Mouse (Mus musculus) lung, postnatal 36 days (tissue): Measurements from ENCODE around the gene Tnnt3.
A peak's percentile ranks its signal among the peaks of the same experiment; 100 is the strongest.

Experiments used
- DNase-seq: peaks from one replicate; pipeline ENCODE4 v3.0.0; 2022; ENCODE audit warnings: mixed read lengths

Tnnt3 gene

DNA sequence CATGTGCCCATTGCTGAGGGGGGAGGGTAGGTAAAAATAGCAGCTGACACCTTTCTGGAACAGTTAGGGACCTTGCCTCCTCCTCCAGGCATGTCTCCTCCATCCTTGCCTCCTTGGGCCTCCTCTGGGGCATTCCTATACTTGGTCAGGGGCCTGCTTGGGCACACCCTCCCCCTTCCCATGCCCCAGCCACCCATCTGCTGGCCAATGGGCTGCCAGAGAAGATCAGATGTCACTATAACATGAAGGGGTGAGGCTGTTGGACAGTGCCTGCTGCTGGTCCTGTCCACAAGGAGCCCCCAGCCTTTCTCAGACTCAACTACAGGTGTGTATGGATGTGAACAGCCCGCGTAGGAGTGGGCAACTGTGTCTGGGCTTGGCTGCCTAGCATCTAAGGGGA, at the start of gene Tnnt3:
Gene Tnnt3 (plus strand): TSS at position 262 of the 400 bp plus-strand sequence.
- no peak for DNase-seq

DNA sequence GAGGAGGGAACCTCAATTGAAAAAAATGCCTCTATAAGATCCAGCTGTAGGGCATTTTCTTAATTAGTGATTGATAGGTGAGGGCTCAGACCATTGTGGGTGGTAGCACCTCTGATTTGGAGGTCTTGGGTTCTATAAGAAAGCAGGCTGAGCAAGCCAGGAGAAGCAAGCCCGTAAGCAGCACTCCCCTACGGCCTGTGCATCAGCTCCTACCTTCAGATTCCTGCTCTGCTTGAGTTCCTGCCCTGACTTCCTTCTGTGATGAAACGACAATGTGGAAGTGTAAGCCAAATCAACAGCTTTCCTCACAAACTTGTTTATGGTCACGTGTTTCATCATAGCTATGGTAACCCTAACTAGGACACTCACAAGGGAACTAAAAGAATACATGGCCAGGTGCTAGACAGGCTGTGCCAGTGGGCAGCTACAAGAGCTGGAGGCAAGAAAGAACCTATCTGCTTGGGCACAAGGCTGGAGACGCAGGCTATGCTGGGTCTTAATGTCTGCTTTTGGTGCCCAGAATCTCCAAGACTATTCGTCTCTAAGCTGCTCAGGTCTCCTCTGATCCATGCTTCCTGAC, 49.5 kb upstream of the Tnnt3 start:
- peak; percentile 40 for DNase-seq

DNA sequence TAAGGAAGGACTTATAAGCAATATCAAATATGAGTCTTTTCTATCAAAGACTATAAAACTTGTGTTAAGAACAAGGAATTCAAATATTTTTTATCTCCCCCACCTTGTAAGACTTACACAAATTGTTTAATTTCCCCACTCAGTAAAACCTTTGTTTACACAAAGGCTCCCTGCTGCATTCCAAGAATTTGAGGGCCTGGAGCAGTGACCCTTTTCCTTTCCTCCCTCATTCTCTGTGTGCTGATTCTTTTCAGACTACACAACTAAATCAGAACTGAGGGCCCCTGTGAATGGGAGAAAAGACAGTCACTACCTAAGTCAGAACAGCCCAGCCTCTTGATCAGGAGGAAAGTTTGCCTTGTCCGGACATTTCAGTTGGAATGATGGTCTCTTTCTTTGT, 43.9 kb upstream of the Tnnt3 start:
- no peak for DNase-seq

DNA sequence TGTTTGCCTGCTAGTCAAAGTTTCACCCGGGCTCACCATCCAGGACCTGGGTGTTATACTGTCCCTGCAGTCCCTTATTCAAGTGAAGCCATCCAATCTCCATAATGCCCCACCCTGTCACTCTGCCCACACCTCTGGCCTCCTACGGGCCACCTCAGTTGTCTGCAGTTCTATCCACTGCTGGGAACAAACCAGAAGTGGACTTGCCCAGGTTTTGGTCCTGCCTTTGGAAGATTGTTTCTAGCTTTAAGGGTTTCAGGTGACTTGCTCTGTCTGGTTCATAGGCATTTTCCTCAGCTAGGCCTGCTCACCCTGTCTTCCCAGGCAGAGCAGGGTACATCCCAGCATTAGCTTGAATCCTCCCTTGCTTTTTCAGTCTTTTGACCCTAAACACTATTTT, 43.4 kb upstream of the Tnnt3 start:
- no peak for DNase-seq

DNA sequence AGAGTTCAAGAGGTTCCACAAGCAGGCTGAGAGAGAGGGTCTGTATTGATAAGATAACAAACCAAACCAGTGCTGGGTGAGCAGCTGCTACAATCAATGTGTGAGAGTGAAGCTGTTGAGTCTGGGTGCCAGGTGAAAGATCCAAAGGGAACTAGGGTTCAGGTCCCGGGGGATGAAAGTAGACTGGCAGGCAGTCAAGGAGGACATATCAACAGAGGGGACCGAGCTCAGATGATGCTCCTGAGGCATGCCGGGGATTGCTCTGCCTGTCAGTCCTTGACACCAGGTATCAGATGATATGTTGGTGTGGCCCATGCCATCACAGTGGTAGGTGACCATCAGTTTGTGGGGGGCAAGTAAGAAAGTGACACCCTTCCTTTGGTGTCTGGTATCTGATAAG, 41.8 kb upstream of the Tnnt3 start:
- DNase-seq: no peak

DNA sequence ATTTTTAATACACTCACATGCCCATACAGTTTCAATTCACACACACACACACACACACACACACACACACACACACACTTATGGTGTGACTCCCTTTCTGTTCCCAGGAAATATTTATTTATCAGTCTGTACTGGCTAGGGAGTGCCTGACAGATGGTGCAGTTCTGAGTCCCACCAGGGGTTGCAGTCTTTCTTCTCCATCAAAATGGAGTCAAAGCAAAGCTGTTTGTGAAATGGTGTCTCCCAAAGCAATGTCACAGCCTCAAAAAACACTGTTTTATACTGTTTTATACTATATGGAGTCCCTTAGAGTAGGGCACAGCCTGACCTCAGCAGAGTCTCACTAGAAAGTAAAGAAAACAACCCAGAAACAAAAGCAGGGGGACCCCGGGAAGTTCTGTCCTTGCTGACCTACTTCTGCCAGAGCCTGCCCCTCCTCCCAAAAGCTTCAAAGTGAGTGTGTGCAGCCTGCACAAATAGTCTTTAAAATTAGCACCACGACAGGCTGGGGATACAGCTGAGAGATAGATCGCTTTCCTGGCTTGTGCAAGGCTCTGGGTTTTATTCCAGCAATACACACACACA, 41.3 kb upstream of the Tnnt3 start:
- DNase-seq: no peak

DNA sequence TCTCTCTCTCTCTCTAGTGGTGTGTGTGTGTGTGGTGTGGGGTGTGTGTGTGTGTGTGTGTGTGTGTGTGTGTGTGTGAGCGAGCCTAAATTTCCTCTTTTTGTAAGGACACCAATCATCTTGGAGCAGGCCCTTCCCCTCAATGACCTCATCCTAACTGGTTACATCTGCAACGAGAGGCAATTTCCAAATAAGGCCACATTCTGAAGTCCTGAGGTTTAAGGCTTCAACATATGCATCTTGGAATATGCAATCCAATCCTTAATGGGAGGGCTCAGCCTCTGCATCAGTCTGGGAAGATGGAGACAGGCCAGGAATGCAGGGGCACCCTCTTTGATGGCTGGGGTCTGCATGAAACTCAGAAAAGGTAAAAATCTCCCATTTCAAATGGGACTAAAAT, 40.6 kb upstream of the Tnnt3 start:
- peak; percentile 65 for DNase-seq

DNA sequence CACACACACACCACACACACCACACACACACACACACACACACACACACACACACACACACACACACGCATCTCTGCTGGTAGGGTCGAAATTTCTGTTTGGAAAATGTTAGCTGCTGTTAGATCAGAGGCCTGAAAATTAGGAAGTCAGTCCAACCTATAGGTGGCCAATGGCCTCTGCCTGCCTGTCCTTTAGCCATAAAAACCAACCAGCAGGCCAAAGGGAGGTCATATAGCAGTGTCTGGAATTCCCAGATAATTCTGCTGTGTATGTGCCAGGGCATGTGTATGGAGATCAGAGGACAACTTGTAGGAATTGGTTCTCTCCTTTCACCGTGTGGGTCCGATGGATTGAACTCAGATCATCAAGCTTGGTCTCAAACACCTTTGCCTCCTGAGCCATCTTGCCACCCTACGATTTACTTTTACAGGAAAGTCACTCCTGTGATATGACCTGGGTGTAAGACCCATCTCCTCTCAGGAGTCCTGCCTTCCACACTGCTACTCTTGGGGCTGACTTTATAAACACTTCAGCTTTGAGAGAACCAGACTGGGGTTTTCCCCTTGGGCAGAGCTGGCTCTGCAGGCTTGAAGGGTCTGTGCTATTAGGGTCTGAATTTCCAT, 39.8 kb upstream of the Tnnt3 start:
- DNase-seq: no peak

DNA sequence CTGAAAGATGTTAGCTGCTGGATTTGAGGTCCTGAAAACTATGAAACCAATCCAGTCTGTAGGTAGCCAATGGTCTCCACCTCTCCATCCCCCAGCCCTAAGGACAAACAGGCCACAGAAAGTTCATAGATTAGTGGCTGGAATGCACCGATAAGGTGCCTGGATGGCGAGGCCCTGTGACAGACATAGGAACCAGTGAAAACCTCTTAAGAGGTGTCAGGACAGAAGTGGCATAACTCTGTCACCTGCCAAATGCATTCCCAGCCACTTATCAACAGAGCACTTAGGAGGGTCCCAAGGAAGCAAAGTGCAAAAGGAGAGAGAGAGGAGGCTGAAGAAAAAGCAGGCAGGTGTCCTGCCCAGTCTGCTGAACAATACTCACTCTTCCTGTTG, 39.3 kb upstream of the Tnnt3 start:
- no peak for DNase-seq

DNA sequence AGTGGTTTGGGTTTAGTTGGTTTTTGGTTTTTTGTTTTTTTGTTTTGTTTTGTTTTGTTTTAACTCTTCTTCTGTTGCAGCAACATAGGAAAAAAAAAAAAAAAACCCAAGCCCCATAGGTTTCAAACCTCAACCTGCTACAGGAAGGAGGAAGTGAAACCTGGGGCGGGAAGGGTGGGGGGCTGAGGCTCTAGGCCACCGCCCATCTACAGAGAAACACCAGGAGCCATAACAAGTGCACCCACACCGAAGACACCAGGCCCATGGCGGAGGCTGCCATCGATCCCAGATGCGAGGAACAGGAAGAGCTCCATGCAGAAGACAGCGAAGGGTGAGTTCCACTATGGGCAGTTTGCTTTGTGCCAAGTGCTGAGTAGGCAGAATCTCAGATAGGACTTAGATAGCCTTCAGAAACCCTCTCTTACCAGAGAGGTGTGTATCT, 38.0 kb upstream of the Tnnt3 start, which contains the start of gene Lsp1:
Gene Lsp1 (plus strand): TSS at position 174 of the 442 bp plus-strand sequence.
- DNase-seq: peak; percentile 46

DNA sequence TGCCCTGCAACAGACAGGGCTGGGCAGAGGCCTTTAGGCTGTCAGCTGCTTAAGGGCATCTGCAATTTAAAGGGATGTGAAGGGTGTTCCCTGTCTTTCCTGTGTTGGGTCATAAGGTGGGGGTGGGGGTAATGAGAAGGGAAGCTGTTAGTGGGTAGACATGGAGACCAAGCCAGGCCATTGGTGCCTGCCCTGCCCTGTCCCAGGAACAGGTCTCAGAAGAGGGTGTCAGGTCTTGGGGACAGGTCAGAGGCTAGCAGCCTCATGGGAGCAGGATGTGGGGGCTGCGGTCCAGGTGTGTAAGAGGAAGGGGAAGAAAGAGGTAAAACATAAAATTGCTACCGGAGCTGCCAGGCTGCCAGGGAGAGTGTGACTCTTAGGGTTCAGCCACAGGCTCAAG, 37.2 kb upstream of the Tnnt3 start:
- DNase-seq: no peak

DNA sequence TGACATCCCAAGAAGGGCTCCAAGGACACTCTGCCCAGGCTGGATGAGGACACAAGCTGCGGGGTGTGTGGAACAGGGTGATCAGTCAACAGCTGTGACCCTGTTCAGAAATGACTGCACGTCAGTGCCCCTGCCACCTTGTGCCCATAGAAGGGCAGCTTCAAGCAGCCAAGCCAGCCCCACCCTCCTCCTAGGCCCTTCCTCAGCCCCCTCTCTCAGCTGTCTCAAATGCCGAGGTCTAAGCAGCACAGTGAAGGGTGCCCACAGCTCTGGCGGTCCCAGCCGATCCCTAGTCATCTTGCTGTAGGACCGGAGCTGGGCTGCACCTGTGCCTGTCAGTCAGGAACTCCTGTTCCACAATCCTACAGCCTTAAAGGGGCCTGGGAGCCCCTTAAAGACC, 36.4 kb upstream of the Tnnt3 start:
- DNase-seq: no peak

DNA sequence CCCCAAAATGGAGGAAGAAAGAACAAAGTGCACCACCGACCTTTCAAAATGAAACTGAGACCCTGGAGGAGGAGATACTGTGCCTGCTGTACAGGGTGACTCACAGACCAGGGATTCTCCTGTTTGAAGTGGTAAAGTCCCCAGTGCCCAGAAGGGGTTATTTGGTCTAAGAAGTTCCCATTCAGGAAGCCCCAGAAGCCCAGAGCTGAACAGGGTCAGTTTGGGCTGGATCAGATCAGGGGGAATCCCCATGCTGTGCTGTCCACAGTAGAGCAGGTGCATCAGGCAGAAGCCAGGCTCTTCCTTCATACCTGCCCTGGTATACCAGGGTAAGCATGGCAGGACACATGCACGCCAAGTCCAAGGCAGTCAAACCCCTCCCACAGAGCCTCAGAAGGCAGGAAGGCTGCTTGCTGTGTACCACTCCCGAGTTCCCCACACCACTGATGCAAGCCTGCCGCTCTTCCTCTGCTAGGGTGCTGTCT, 36.0 kb upstream of the Tnnt3 start:
- no peak for DNase-seq

DNA sequence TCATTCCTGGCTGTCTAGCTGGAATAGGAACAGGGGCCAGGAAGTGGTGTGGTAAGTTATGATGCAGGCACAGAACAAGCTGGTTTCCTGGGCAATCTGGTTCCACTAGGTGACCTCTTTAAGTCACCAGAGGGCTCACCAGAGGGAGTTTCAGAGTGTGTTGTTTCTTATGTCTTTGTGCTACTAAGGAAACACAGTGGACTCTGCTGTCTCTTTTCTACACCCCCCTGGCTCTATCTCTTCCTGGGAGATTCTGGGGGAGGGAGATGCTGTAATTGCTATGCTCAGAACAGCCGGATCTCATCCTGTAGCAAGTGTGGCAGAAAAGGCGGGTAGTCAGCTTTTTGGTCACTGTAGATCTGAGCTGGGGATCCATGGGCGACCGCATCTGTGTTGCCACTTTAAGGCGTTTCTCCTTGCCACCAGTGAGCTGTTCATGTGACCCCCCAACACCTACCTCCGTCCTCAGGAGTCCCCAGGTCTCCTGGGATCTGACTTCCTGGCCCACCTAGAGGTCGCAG, 28.4 kb upstream of the Tnnt3 start:
- DNase-seq: peak; percentile 37

DNA sequence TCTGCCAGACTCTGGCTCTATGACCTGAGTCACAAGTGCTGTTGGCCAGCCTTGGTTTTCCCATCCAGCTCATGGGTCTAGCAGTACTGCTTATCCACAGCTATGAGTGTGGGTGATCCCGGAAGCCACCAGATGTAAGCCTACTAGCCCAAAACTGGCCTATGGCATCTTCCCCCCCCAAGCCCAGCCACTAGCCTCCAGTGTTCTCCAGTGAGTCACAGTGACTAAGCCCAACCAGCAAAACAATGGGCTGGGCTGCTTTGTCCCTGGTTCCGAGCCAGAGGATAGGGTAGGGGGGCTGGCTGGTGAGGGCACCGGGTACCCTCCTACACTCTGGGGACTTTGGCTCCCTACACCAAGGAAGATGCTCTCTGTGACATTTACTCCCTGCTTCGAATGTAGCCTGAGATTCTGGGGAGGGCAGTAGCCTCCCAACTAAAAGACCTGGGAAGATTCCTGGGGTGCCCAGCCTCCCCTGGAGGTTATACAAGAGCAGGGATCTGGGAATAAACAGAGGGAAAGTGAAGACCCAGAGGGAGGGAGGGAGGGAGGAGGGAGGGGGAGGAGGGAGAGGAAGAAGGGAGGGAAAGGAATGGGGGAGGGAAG, 27.7 kb upstream of the Tnnt3 start:
- peak; percentile 58 for DNase-seq

DNA sequence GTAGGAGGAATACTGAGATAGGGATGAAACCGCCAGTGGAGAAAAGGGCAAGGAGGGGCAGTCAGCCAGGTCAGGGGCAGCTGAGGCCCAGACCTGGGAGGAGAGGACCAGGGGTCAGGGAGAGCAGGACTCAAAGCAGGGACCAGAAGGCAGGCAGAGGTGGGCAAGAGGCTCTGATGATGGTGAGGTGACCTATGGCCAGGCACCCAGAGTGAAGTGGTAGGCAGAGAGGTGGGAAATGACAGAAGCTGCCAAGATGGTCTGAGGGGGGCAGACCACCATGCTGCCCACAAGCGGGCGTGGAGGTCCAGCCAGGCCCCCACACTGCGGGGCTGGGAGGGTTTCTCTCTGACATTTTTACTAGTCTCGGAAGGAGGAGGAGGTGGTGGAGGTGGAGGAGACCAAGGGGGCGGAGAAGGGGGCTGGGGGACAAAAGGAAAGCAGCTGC, 27.2 kb upstream of the Tnnt3 start:
- DNase-seq: no peak

DNA sequence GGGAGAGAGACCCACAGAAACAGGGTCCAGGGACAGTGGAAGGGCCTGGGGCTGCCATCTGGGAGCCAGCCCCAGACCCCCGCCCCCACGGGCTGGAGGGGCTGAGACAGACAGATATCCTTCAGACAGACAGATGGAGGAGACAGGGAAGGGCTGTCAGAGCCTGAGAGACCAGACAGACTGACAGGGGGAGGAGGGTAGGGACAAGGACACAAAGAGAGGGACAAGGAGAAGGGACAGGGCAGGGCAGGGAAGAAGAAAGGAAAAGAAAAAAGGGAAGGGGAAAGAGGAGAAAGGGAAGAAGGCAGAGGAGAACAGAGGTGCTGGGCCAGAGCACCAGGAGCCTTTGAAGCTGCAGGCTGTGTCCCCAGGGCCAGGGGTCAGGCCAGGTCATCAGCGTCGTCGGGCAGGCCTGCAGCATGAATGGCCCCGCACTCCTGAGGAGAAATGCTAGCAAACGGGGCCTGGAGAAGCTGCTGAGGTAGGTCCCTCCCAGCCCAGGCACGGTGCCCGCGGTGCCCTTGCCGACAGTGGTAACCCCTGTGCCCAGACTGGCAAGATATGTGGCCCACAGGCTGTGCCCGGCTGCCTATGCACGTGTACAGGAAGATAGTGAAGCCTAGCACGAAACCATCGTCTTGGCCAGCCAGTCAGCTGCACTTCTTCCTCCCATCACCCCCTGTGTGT, 26.6 kb upstream of the Tnnt3 start:
- DNase-seq: no peak

DNA sequence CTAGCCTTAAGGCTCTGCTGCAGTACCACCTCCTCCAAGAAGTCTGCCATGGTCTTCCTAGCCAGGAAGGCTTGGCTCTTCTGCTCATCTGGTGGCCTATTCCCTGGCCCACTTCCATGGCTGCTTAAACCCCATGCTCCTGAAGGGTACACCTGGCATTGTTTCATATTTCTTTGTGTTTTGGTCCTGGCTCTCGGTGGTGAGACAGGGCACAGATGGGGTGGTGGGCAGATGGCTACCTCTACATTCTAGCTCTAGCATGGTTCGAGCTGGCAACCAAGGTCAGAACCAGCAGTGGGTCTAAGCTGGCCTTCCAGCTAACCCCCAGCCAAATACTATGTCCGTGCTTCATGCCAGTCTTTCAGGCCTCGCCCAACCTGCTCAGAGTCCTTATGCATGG, 25.7 kb upstream of the Tnnt3 start:
- DNase-seq: no peak

DNA sequence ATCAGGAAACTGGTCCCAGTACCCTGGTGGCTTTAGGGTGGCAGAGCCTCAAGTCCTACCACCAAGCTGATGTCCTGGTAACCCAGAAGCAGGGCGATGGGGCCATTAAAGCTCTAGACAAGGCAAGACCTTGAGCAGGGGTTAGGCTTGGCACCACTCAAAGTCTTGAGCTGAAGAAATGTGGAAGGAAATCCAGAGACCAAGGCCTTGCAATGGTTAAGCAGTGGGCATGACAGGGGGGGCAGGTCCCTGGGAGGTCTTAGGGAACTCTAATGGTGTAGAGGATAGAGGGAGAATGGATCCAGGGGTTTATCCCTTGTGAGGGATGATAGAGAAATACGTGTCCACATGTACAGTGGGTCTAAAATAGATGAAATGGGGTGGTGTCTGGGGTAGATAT, 25.2 kb upstream of the Tnnt3 start:
- DNase-seq: no peak

DNA sequence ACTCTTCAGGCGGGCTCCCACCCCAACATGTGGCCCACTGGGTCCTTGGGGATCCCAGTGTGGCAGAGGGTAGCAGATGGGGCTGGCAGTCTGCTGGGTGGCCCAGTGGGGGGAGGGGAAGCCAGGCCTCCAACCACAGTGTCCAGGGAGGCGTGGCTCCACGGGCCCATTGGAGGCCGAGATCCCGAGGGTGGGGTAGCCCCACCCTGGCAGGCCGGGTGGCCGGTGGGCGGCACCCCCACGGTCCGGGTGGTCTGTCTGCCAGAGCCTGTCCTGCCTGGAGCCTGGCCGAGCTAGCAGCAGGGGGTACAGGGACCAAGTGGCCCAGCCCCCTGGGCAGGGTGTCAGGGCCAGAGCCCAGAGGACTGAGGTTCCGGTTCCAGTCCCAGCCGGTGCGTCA, 23.8 kb upstream of the Tnnt3 start:
- peak; percentile 23 for DNase-seq

DNA sequence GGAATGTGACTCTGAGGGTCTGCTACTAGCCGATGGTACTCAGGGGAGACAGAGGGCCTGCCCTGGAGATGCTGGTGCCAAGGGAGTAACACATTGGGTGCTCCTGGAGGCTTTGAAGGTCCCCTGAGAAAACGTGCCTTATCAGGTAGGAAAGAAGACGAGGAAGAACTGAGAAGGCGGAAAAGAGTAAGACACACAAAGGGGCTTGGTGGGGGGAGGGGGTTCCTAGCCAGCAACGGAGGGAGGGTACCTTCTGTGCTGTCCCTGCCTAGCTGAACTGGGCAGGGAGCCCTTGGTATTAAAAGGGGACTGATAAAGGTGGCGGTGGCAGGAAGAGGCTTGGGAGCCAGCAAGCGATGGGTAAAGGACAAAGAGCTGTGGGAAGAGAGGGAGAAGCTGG, 23.0 kb upstream of the Tnnt3 start:
- DNase-seq: no peak

DNA sequence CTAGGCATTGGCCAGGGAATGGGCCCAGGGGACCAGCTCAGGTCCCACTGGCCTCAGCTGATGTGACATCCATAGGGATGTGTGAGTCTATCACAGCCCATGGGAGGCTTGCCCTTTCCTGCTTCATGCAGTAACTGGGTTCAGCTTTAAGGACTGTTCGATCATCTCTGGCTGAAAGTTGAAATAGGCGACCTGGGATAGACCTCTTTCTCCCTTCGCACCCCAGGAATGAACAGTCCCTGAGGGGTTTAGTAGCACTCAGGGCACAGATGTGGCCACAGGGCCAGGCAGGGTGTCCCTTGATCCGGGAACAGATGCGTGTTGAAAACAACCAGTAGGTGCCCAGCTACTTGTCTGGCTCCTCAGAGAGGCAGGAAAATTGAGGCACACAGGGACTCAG, 22.4 kb upstream of the Tnnt3 start:
- no peak for DNase-seq

DNA sequence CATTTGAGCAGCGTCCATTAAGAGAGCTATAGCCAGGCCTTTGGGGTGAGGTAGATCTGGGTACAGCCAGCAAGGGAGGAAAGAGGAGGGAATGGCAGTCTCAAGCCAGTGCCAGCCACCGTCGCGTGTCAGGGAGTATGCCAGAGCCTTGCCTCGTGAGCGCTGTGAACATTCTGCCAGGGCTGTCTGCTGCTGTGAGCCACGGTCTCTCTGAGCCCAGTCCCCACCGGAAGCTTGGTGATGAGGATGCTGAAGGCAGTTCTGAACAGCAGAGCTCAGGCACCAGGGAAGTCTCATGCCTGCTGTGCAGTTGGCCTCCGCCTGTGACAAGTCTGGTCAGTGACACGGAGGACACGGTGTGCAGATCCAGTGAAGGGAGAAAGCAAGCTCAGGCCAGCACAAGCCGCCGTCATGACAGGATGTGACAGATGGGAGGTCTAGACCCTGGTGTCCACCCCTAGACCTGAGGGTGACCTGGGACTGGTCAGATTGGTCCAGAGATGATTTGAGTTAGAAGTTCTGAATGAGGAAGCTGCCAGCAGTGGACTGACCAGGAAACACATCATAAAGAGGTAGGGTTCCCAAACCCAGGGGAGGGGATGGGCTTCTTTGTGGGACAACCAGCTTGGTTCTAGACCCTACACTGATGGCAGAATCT, 21.7 kb upstream of the Tnnt3 start:
- DNase-seq: no peak
